8 mouse cellular contexts compared by ENCODE assay signal in the genomic region with DNA sequence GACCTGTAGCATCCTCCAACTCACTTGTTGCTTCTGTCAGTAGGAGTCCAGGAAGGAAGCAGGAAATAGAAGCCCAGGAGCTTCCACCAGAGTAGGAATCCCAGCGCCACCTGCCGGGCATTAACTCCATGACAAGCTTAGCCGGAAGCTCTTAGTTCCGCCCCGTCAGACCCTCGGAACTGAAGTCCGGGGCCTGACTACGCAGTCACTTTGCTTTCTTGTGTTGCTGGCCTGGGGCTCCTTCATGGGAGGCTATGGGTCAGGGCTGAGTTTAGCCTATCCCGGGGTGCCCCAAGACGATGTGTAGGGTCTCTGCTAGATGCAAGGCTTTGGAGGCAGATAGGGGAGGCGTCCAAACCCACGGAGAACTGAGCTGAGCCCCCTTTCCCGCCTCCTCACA. TPM values are rescaled to one million over a fixed set of nuclear protein-coding genes. Genes with fewer than 3 reads are reported as not detected.
A peak's percentile ranks its signal among the peaks of the same experiment; 100 is the strongest.
DNase-seq lines count a peak whose midpoint lies in the region; ATAC-seq lines count a peak whose summit lies in the region.

No protein-coding gene starts in this region.

- H3K9me3 ChIP-seq in midbrain, embryonic 11.5 days (ENCODE audit: control insufficient read depth, low read length) = no peaks in the 10 kb centered on the region

- peak overlapping the region; percentile 52 for H3K4me2 ChIP-seq in midbrain, embryonic 11.5 days

- peak overlapping the region; percentile 21; the same call in 1 of the 2 replicates for H3K4me3 ChIP-seq in midbrain, embryonic 11.5 days (ENCODE audit: low read depth, low read length)

- peak; percentile 66 for DNase-seq in adrenal gland, adult 8-10 months
- DNase-seq in embryo, embryonic 9.5 days (ENCODE audit: extremely low spot score) = peak; percentile 87
- DNase-seq in kidney, adult 11 months = peak; percentile 71
- DNase-seq in left cerebral cortex, postnatal 4 days = peak; percentile 94
- peak; percentile 99 for DNase-seq in midbrain, embryonic 11.5 days (ENCODE audit: low spot score, missing footprints)
- peak; percentile 93 for DNase-seq in right cerebral cortex, postnatal 4 days
- DNase-seq in yolk sac, embryonic 10.5 days (ENCODE audit: low spot score) = peak; percentile 77

- WGBS in midbrain, embryonic 11.5 days = 1% methylated on average over 13 of the region's 13 CpGs

- H3K36me3 ChIP-seq in midbrain, embryonic 11.5 days (ENCODE audit: control insufficient read depth, insufficient read depth, low read length) = no peaks in the 10 kb centered on the region

- no peaks in the 10 kb centered on the region for H3K27me3 ChIP-seq in midbrain, embryonic 11.5 days (ENCODE audit: control insufficient read depth, insufficient read depth, low read length)

- no peaks in the 10 kb centered on the region for H3K4me1 ChIP-seq in midbrain, embryonic 11.5 days (ENCODE audit: control insufficient read depth, insufficient read depth, low read length)

- intact Hi-C loops in left cerebral cortex, postnatal 4 days (cut with DNase I) = loop anchor here (2.0 kb wide), 1 partner anchor 187 kb away; no protein-coding TSS in a partner anchor

- H3K27ac ChIP-seq in midbrain, embryonic 11.5 days (ENCODE audit: low read depth, low read length) = no peak overlapping the region

- H3K9ac ChIP-seq in midbrain, embryonic 11.5 days (ENCODE audit: low read length) = peak overlapping the region; percentile 58

- peak; percentile 83 for ATAC-seq in granulocyte monocyte progenitor cell, adult 5-6 weeks (replicated peaks; ENCODE audit: poor library complexity, severe bottlenecking)
- peak; percentile 88 for ATAC-seq in midbrain, embryonic 11.5 days (ENCODE audit: low FRiP score)

RNA-seq across cellular contexts. Expression of gene Tsku, which starts 19.7 kb away (rescaled TPM):
- total RNA-seq in adrenal gland, adult 8-10 months (2022) = 10 to 100 TPM; 18.2 to 42.9 (median 31.6) TPM
- 0.43 TPM in 1 of 2 replicates, not detected in the other for total RNA-seq in granulocyte monocyte progenitor cell, adult 5-6 weeks (2014; fragmentation: Nextera tagmentation)
- not detected in 2 replicates for total RNA-seq in granulocyte monocyte progenitor cell, adult 5-6 weeks (2017)
- 10 to 100 TPM; 11.5 TPM for total RNA-seq in left cerebral cortex, postnatal 4 days (2021)
- polyA plus RNA-seq in midbrain, embryonic 11.5 days (2014; fragmentation: Nextera tagmentation; extraction: Ambion mirVana) = 7.3 and 7.7 TPM in 2 replicates

RNA-seq across cellular contexts. Expression of gene Acer3, which starts 20.5 kb away (rescaled TPM):
- 10 to 100 TPM; 15.1 to 32.7 (median 18.5) TPM for total RNA-seq in adrenal gland, adult 8-10 months (2022)
- 42.7 and 49.6 TPM in 2 replicates for total RNA-seq in granulocyte monocyte progenitor cell, adult 5-6 weeks (2014; fragmentation: Nextera tagmentation)
- total RNA-seq in granulocyte monocyte progenitor cell, adult 5-6 weeks (2017) = 42.1 and 48.8 TPM in 2 replicates
- total RNA-seq in left cerebral cortex, postnatal 4 days (2021) = 10 to 100 TPM; 10.1 to 10.6 TPM
- polyA plus RNA-seq in midbrain, embryonic 11.5 days (2014; fragmentation: Nextera tagmentation; extraction: Ambion mirVana) = 15.8 and 16.6 TPM in 2 replicates

Comparison
In these comparisons a context has a peak if more than half of its experiments do, and no peak if none do; other contexts are left out.
1. RNA of gene Tsku, which starts 19.7 kb away (total RNA-seq): 18.2 to 42.9 TPM in adrenal gland, adult 8-10 months and 11.5 TPM in left cerebral cortex, postnatal 4 days; 0.43 TPM in granulocyte monocyte progenitor cell, adult 5-6 weeks; every median in the first group is over 4 times any median in the second.
2. Peak in every context shown above with its lines, with median percentiles within 50 percentile points of each other: DNase-seq.